Mouse (Mus musculus) limb, embryonic 12.5 days (tissue): ENCODE measurements at regions not wholly inside any gene's neighbourhood (a gene's known extent, or its start where the extent isn't known, plus 50 kb on each side); places are given as distances from the start of the nearest gene placed in this dataset.

ENCODE experiments used
- ATAC-seq: fragments of 200-750 bp; cut with Nextera tagmentation; 2 replicates; pipeline ENCODE4 v1.8.0; 2017; ENCODE audit warnings: low read depth, moderate TSS enrichment; ENCODE audit not compliant: insufficient number of reproducible peaks, insufficient read depth, low FRiP score, low TSS enrichment
- H3K27ac ChIP-seq: fragments of 300-500 bp; sonication (generic); 2 replicates; pipeline ENCODE4 v1.5.1; 2016; ENCODE audit warnings: mild to moderate bottlenecking, moderate library complexity
- H3K27me3 ChIP-seq: fragments of 300-500 bp; sonication (generic); 2 replicates; pipeline ENCODE4 v1.6.1; 2016; ENCODE audit warnings: mild to moderate bottlenecking, moderate library complexity
- H3K36me3 ChIP-seq: fragments of 300-500 bp; sonication (generic); 2 replicates; pipeline ENCODE4 v1.6.1; 2016; ENCODE audit warnings: mild to moderate bottlenecking, moderate library complexity
- H3K4me1 ChIP-seq: fragments of 300-500 bp; sonication (generic); replicated peaks from 2 replicates; pipeline ENCODE4 v1.6.1; 2016
- H3K4me2 ChIP-seq: fragments of 300-500 bp; sonication (generic); 2 replicates; pipeline ENCODE4 v1.6.1; 2016; ENCODE audit warnings: mild to moderate bottlenecking, moderate library complexity
- H3K4me3 ChIP-seq: fragments of 300-500 bp; sonication (generic); replicated peaks from 2 replicates; pipeline ENCODE4 v1.5.1; 2016; ENCODE audit warnings: mild to moderate bottlenecking
- H3K9ac ChIP-seq: fragments of 300-500 bp; sonication (generic); replicated peaks from 2 replicates; pipeline ENCODE4 v1.6.1; 2016; ENCODE audit warnings: mild to moderate bottlenecking, moderate library complexity
- H3K9me3 ChIP-seq: fragments of 300-500 bp; sonication (generic); 2 replicates; pipeline ENCODE4 v1.6.1; 2016; ENCODE audit warnings: mild to moderate bottlenecking, moderate library complexity
- WGBS: fragments of 180-500 bp; shearing (Covaris S2); methylation state at CpG from one replicate; pipeline ENCODE4 v1.1.7; 2016; 5-methylcytosine and 5-hydroxymethylcytosine counted together

- Histone ChIP-seq H3K36me3 (no peaks in the 10 kb centered on the region), H3K27ac (no peak overlapping the region), H3K4me1 (no peaks in the 10 kb centered on the region), H3K4me2 (no peak overlapping the region), H3K27me3 (no peaks in the 10 kb centered on the region), H3K9ac (no peak overlapping the region), H3K9me3 (no peaks in the 10 kb centered on the region), H3K4me3 (no peak overlapping the region)
- ATAC-seq: no peak
- WGBS: 80% methylated on average over 4 of the region's 4 CpGs
Observed at GRCm38 (mm10) chr8:87350471-87350870, 121.9 kb downstream of the Cbln1 start.

GRCm38 (mm10) chr8:87349781-87350181 lies 122.6 kb downstream of the Cbln1 start:
- no peak for ATAC-seq
- Histone ChIP-seq H3K27ac (no peak overlapping the region), H3K27me3 (no peaks in the 10 kb centered on the region; the same call in 1 of the 2 replicates), H3K4me1 (no peaks in the 10 kb centered on the region), H3K4me3 (no peak overlapping the region), H3K9me3 (no peaks in the 10 kb centered on the region), H3K9ac (no peak overlapping the region), H3K36me3 (no peaks in the 10 kb centered on the region), H3K4me2 (no peak overlapping the region)
- 60% methylated on average over 4 of the region's 4 CpGs for WGBS

- Histone ChIP-seq H3K4me1 (peaks cover 15% of the 10 kb centered on the region), H3K9me3 (no peaks in the 10 kb centered on the region), H3K4me2 (no peak overlapping the region), H3K4me3 (no peak overlapping the region), H3K27ac (no peak overlapping the region), H3K36me3 (no peaks in the 10 kb centered on the region), H3K27me3 (no peaks in the 10 kb centered on the region), H3K9ac (no peak overlapping the region)
- 95% methylated on average over 1 of the region's 1 CpGs for WGBS
- no peak for ATAC-seq
Observed at GRCm38 (mm10) chr8:87329371-87329770, 143.0 kb downstream of the Cbln1 start.

GRCm38 (mm10) chr8:87314570-87314969 lies 157.8 kb downstream of the Cbln1 start:
- WGBS: 70% methylated on average over 3 of the region's 3 CpGs
- Histone ChIP-seq H3K4me1 (no peaks in the 10 kb centered on the region), H3K27ac (no peak overlapping the region), H3K4me3 (no peak overlapping the region), H3K9ac (no peak overlapping the region), H3K27me3 (no peaks in the 10 kb centered on the region), H3K36me3 (no peaks in the 10 kb centered on the region), H3K4me2 (no peak overlapping the region), H3K9me3 (no peaks in the 10 kb centered on the region)
- ATAC-seq: no peak

GRCm38 (mm10) chr8:87311282-87311681 lies 161.1 kb downstream of the Cbln1 start:
- ATAC-seq: no peak
- Histone ChIP-seq H3K27ac (no peak overlapping the region), H3K36me3 (no peaks in the 10 kb centered on the region), H3K4me3 (no peak overlapping the region), H3K4me2 (no peak overlapping the region), H3K9me3 (0 out of 2 replicates have a peak, but pooled peaks cover 4% of the 10 kb centered on the region), H3K27me3 (no peaks in the 10 kb centered on the region), H3K4me1 (no peaks in the 10 kb centered on the region), H3K9ac (no peak overlapping the region)
- 82% methylated on average over 7 of the region's 7 CpGs for WGBS

- H3K27ac ChIP-seq: no peak overlapping the region
- H3K4me2 ChIP-seq: no peak overlapping the region
- no peak for ATAC-seq
- 0 out of 2 replicates have a peak, but pooled peaks cover 4% of the 10 kb centered on the region for H3K9me3 ChIP-seq
- H3K4me1 ChIP-seq: no peaks in the 10 kb centered on the region
- no peak overlapping the region for H3K9ac ChIP-seq
- no peak overlapping the region for H3K4me3 ChIP-seq
- no peaks in the 10 kb centered on the region for H3K36me3 ChIP-seq
- WGBS: 80% methylated on average over 3 of the region's 3 CpGs
- H3K27me3 ChIP-seq: no peaks in the 10 kb centered on the region
Observed at GRCm38 (mm10) chr8:87308311-87308710, 164.1 kb downstream of the Cbln1 start.

GRCm38 (mm10) chr8:87305001-87305400 lies 167.4 kb downstream of the Cbln1 start:
- Histone ChIP-seq H3K9ac (no peak overlapping the region), H3K4me1 (no peaks in the 10 kb centered on the region), H3K4me2 (no peak overlapping the region), H3K4me3 (no peak overlapping the region), H3K36me3 (no peaks in the 10 kb centered on the region), H3K9me3 (0 out of 2 replicates have a peak, but pooled peaks cover 4% of the 10 kb centered on the region), H3K27me3 (no peaks in the 10 kb centered on the region), H3K27ac (no peak overlapping the region)
- 79% methylated on average over 6 of the region's 6 CpGs for WGBS
- ATAC-seq: no peak

- 80% methylated on average over 5 of the region's 5 CpGs for WGBS
- Histone ChIP-seq H3K4me2 (no peak overlapping the region), H3K9me3 (no peaks in the 10 kb centered on the region), H3K27ac (no peak overlapping the region), H3K4me3 (no peak overlapping the region), H3K36me3 (no peaks in the 10 kb centered on the region), H3K9ac (no peak overlapping the region), H3K27me3 (no peaks in the 10 kb centered on the region), H3K4me1 (no peaks in the 10 kb centered on the region)
- no peak for ATAC-seq
Observed at GRCm38 (mm10) chr8:87303522-87303921, 168.9 kb downstream of the Cbln1 start.

GRCm38 (mm10) chr8:87297761-87298160 lies 174.6 kb downstream of the Cbln1 start:
- no peaks in the 10 kb centered on the region for H3K36me3 ChIP-seq
- no peak overlapping the region for H3K9ac ChIP-seq
- H3K27me3 ChIP-seq: no peaks in the 10 kb centered on the region
- H3K4me2 ChIP-seq: no peak overlapping the region
- 91% methylated on average over 6 of the region's 6 CpGs for WGBS
- H3K9me3 ChIP-seq: no peaks in the 10 kb centered on the region
- H3K4me3 ChIP-seq: no peak overlapping the region
- no peak for ATAC-seq
- H3K27ac ChIP-seq: no peak overlapping the region
- peaks cover 5% of the 10 kb centered on the region for H3K4me1 ChIP-seq

- no peaks in the 10 kb centered on the region for H3K9me3 ChIP-seq
- ATAC-seq: no peak
- no peak overlapping the region for H3K4me2 ChIP-seq
- H3K27me3 ChIP-seq: no peaks in the 10 kb centered on the region
- H3K27ac ChIP-seq: no peak overlapping the region
- WGBS: 87% methylated on average over 3 of the region's 3 CpGs
- no peaks in the 10 kb centered on the region for H3K36me3 ChIP-seq
- no peak overlapping the region for H3K4me3 ChIP-seq
- peaks cover 10% of the 10 kb centered on the region for H3K4me1 ChIP-seq
- no peak overlapping the region for H3K9ac ChIP-seq
Observed at GRCm38 (mm10) chr8:87297331-87297730, 175.1 kb downstream of the Cbln1 start.

- peaks cover 11% of the 10 kb centered on the region for H3K4me1 ChIP-seq
- H3K27me3 ChIP-seq: no peaks in the 10 kb centered on the region
- H3K4me3 ChIP-seq: no peak overlapping the region
- no peak overlapping the region for H3K4me2 ChIP-seq
- no peaks in the 10 kb centered on the region for H3K9me3 ChIP-seq
- 90% methylated on average over 8 of the region's 8 CpGs for WGBS
- ATAC-seq: no peak
- no peak overlapping the region for H3K9ac ChIP-seq
- no peaks in the 10 kb centered on the region for H3K36me3 ChIP-seq
- H3K27ac ChIP-seq: no peak overlapping the region
Observed at GRCm38 (mm10) chr8:87286059-87286458, 186.3 kb downstream of the Cbln1 start.

GRCm38 (mm10) chr8:87284356-87284755 lies 188.1 kb downstream of the Cbln1 start:
- Histone ChIP-seq H3K36me3 (no peaks in the 10 kb centered on the region), H3K9me3 (no peaks in the 10 kb centered on the region), H3K4me3 (no peak overlapping the region), H3K27me3 (no peaks in the 10 kb centered on the region), H3K9ac (no peak overlapping the region), H3K4me1 (peaks cover 11% of the 10 kb centered on the region), H3K4me2 (no peak overlapping the region), H3K27ac (no peak overlapping the region)
- ATAC-seq: no peak
- 46% methylated on average over 4 of the region's 4 CpGs for WGBS
